Mouse (Mus musculus): ENCODE data around the gene Fgf18.

The Fgf18 gene

DNA sequence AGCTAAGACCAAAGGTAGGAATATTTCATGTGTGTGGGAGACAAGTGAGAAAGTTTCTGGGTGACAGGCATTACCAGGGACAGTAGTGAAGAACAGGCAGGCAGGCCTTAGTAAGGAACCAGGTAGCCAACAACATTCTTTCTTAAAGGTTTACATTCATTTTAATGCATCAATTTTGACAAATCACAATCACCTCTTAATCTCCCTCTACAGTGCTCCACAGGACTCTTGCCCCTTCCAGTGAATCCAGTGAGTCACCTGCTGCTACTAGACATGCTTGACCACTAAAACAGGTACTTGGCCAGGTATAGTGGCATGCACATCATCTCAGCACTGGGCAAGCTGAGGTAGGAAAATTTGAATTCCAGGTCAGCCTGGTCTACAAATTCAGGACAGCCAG, 3.2 kb upstream of the Fgf18 start:
- DNase-seq (ENCODE audit: low spot score in 2 of 2) = no peak

DNA sequence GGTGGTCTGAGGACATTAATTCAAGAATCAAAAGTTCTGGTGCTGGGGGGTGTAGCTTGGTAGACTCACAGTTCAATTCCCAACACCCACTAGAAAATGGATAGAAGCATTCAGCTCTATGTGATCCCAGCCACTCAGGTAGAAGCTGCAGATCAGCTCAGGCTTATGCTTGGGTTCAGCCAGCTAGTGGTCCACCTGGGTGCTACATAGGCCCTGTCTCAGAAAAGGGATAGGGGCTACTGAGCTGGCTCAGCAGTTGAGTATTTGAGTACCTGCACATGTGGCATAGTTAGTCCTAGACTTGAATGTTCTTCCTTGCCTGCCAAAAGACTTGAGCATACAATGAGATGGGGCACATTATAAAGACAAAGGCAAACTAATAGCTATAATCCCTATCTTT, 2.3 kb upstream of the Fgf18 start:
- no peak for DNase-seq (ENCODE audit: low spot score in 2 of 2)

DNA sequence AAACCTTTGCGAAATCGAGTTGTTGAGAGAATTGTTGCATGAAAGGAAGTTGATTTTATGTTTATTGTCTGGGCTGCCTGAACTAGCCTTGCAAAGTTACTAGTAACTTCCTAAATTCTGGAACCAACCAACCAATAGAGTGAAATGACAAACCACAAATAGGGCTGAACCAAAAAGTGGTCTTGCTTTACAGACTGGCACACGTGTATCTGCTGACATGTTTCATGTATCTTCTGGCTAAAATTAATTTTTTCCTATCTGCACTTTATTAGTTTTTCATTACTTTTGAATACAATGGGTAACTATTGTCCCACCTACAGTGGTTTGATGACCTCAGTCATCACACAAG, 1.9 kb upstream of the Fgf18 start:
- no peak for DNase-seq (ENCODE audit: low spot score in 2 of 2)

DNA sequence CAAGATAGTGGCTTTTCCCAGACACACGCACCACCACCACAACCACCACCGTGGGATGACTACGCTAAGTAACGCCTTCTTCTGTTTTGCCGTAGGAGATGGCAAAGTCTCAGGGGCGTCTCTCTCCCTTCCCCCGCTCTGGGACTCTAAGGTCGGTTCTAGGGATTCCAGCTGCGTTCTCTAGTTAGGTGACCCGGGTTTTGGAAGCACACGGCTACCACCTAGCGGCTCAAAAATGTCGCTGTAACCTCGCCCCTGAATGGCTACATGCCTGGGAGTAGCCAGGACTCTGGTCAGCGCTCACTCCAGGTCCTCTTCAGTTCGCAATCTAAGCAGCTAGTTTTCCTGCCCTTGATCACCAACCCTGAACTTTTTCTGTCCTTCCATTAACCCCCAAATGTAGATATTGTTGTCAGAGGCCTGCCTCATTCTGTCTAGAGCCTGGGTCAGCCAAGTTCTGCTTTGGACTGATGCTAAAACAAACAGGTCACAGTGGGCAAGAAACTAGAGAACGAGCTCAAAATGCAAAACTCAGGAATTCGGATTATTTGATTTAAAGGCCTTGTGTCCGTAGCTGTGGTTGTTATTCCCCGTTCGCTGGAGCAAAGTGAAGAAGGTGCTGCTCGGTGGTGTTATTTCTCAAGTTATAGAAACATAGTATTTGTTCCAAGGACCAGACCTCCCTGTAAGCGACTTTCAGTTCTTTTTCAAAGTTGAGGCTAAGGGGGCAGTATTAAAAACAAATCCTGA, 1.3 kb upstream of the Fgf18 start:
- peak in 1 of 2 experiments; percentile 80 for DNase-seq (ENCODE audit: low spot score in 2 of 2)

DNA sequence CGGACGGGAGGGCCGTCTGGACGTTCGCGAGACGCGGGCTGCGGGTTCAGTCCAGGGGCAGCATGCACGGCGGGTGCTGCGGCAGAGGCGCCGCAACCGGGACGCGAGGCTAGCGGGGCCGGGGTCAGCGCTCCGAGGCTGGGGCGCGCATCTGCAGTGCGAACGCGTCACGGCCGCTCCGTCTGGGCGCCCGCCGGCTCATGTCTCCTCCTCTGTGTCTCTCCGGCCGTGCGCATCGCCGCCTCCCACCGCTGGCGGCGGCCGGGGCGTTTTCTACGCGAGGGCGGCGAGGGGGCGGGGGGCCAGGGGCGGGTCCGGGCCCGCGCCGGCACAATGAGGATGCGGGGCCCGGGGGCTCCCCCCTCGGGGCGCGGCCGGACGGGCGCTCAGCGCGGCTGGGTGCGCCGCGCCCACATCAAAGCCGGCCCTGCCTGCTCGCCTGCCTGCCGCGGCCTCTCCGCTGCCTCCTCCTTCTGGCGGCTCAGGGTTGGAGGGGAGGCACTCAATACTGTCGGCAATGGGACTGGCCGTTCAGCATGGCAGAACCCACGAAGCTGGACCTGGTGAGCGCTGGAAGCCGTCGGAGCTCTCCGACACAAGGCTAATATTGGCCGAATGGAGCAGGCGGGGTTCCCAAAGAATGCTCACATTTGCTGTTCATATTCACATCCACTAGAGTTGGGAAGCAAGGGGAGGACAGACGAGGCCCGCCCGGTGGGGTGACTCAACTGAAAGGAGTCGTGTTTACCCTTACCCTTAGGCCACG, 555 bp upstream of the Fgf18 start:
- no peak for DNase-seq (ENCODE audit: low spot score in 2 of 2)

DNA sequence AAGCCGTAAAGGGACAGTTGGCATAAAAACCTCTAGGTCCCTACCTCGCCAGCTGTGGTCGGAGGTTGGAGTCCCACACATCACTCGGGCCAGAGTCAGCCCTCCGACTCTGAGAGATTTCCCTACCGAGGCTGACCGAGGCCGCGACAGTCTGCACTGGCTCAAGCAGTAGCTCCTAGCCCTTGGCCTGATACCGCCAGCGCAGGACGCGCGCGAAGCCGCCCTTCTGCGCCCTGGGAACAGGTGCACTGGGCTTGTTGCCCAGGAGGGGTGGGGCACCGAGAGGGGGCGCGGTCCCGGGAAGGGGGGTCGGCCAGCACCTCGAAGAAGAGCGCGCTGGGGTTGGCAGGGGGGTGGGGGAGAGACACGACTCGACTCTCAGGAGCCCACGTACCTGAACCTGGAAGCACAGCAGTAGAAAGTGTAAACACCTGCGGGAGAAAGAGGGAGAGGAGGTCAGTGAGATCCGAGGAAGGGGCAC, 509 bp downstream of the Fgf18 start:
- no peak for DNase-seq (ENCODE audit: low spot score in 2 of 2)

DNA sequence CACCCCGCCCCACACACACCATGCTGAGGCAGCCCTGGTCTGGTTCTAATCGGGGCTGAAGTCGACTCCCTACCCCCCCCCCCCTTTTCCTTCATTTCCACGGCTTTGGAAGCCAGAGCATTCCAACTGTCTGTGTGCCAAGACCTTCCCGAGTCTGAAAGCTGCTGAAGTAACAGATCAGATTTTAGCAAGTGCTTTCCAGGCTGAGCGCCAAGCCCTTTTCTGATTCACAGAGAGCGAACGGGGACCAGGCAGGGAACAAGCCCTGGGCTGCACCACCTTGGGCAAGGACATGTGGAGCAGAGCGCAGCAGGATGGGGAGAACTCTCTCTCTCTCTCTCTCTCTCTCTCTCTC, 1.1 kb downstream of the Fgf18 start:
- peak; percentile 51 to 92 for DNase-seq (ENCODE audit: low spot score in 2 of 2)

DNA sequence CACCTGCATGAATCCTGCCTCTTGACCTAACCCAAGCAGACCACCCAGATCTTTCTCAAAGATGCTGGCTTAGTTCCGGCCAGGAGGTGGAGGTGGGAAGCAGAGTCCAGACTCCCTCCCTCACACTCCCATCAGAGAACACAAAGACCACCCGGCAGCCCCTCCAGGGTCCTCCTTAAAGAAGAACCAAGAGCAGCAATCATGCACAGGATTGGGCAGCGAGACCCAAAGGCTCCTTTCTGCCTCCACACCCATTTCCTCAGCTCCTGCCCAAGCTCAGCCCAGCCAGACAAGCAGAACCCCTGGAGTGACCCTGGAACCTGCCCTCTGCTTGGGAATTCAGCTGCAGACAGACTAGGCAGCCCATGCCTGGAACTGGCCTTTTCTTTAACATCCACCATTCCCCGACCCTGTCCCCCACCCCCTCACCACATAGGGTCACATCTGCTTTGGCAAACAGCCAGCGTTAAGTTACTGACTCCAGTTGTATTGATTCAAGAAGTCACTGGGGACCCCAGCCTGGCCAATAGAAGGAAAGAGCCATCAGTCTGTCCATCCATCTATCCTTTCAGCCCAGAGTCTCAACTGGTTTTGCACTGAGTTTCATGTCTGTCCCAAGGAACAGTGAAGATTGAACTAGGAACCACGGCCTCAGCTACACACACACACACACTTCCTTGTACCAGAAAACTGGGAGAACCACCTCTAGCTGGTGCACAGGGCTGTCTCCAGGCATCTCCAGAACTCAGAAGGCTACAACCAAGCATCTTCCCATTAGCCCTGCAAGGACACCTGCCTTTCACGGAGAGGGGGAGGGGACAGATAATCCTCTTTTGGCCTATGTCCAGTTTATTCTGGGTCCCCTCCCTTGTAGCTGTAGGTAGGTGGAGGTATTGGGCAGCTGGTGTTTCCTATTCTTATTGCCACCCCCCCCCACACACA, 1.7 kb downstream of the Fgf18 start:
- peak in 1 of 2 experiments; percentile 35 for DNase-seq (ENCODE audit: low spot score in 2 of 2)

DNA sequence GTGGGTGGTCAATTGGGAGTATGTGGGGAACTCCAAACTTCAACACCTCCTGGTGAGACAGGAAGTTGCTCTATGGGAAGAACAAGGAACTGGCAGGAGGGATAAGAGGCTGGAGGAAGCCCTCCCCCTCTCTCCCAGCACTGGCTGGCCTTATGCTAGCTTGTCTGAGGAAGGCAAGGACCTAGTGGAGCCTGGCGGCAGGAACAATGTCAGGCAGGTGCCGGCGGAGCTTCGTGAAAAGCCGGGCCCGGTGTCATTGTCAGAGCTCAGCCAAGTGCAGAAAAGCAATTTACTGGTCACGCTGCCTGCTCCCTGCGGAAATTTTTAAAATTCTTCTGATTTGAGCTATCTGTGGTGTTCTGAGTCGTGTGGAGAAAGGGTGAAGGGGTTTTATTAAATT, 3.3 kb downstream of the Fgf18 start:
- no peak for DNase-seq (ENCODE audit: low spot score in 2 of 2)

DNA sequence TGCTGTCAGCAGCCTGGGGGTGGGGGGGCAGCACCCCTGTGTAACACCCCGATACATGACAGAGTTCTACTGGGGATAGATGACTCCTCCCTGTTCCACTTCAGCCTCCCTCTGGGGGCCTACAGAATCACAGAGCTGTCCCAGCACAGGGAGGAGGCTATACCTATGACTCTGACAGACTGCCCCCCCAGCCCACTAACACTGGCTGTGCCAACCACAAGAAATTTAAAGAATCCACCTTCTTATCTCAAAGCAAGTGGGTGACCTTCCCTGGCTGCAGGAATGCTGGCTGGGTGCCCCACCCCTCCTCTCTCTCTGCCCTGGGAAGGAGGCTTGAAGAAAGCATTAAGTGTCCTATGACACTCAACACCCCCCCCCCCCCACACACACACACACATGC, 4.4 kb downstream of the Fgf18 start:
- no peak for DNase-seq (ENCODE audit: low spot score in 2 of 2)

DNA sequence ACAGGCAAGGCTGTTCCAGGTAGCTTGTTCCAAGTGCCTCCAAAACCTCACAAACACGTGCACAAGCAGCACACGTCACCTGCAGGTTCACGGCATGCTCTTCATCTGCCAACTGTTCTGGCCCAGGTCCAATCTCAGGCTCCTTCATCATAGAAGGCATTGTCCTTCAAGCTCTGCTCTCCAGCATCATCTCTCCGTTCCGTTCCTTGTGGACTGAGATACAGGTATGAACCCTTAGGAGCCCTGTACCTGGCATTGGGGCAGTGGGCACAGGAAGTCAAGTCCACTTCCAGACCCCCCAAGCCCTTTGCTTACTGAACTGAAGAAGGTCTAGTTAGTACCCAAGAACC, 7.1 kb downstream of the Fgf18 start:
- no peak for DNase-seq (ENCODE audit: low spot score in 2 of 2)

DNA sequence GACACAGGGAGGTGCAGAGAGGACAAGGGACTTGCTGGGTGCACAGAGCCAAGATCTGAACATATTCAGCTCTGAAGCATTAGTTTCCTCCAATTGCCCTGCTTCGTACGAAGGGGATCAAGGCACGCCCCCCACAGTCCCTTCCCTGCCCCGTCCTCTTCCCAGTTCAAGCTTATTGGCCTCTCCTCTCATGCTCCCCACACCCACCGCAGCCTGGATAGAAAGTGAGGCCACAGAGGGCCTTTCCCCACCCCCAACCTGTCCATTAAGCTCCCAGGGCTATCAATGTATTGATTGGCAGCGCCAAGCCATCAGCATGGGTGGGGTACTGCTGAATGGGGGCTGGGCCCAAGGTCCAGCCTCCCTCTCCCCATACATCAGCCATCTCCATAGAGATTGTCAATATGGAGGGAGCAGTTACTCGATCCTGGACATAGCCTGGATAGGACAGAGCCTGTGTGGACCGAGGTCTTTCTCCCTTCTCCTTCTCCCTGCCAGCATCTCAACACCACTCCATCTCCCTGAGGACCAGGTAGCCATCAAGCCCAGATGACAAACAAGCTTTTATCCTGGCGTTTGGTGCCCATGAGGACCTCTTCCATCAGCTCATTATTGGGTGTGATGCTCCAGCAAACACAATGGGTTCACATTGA, 7.6 kb downstream of the Fgf18 start:
- DNase-seq (ENCODE audit: low spot score in 2 of 2) = no peak

DNA sequence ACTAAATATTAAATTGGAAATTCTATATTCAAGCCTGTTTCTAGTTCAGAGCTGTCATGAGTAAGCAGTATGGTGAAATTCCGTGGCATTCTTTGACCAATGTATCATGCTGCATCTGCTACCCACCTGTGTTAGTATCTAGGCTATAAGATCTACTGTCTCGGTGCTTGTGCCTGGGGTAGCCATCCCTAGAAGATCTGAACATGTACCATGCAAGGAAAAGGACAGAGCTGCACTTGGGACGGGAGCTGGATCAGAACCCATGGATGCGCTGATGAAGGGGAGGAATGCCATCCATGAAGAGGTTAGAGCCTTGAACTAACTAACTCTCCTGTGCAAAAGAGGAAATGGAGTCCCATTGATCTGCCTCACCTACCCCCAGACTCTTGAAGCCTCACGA, 8.5 kb downstream of the Fgf18 start:
- DNase-seq (ENCODE audit: low spot score in 2 of 2) = no peak

DNA sequence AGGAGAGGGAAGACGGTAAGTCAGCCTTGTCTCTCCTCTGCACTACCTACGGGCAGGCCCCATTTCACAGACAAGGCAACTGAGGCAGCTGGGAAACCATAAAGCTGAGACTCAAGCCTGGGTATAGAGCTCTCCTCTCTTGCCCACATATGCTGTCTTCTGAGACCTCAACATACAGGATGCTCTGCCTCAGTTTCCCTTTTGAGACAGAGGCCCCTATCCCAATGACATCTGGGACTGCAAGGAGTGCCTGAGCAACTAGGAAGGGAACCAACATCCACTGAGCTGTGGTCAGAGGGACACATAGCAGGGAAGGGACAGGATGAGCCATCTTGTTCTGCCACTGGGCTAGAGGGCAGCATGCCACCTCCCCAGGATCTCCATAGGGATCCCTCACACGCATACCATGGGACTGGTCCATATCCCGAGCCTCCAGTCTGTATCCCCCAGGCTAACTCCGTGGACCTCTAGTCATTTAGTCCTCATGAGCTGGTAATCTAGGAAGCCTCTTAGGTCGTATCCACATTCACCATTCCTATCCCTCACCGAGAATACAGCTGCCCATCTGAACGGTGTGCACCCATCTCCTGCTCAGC, 12.7 kb downstream of the Fgf18 start:
- DNase-seq (ENCODE audit: low spot score in 2 of 2) = no peak

DNA sequence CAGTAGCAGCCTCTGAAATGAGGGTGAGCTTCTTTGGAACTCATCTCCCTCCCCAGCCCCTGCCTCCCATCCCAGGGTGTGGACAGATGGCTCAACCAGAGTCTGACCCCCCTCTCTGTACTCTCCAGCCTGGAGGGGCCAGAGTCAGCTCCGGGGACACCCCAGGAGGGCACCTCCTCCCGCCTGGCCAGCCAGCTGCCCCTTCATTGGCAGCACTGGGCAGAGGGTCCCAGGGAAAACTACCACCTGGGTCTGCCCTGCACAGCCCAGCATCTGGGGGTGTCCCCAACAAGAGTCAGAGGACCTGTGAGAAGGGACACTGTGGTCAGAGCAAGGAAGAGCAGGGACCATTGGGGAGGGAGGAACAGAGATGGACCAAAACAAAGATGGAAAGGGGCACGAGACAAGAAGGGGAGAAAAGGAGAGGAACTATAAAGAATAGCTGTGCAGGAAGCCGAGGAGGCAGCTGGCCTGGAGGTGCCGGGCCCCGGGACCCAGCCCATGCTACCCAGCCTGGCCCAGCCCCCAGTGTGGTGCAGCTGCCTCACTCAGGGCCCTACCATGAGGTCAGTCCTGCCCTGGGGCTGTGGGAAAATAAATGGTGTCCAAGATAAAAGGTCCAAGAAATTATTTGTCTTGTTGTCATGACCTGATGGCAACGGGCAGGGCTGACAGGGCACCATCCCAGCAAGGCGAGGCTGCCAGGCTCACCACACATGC, 14.4 kb downstream of the Fgf18 start:
- DNase-seq (ENCODE audit: low spot score in 2 of 2) = no peak

DNA sequence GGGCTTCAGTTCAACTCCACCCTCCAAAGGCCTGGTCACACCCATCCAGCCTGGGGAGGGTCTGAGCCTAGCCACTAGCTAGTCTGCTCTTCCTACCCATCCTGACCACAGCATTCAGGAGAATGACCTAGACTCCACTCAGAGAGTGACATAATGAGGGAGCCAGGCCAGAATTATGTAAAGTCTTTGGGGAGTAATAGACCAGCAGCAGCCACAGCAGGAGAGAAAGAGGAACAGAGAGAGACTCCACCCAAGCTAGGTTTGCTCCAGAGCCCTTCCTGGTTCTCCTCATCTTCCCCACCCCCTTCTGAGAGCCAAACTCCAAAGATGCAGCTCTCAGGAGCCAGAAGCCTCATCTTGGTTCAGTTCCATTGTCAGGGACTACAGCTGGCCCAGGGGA, 20.1 kb downstream of the Fgf18 start:
- DNase-seq (ENCODE audit: low spot score in 2 of 2) = no peak

DNA sequence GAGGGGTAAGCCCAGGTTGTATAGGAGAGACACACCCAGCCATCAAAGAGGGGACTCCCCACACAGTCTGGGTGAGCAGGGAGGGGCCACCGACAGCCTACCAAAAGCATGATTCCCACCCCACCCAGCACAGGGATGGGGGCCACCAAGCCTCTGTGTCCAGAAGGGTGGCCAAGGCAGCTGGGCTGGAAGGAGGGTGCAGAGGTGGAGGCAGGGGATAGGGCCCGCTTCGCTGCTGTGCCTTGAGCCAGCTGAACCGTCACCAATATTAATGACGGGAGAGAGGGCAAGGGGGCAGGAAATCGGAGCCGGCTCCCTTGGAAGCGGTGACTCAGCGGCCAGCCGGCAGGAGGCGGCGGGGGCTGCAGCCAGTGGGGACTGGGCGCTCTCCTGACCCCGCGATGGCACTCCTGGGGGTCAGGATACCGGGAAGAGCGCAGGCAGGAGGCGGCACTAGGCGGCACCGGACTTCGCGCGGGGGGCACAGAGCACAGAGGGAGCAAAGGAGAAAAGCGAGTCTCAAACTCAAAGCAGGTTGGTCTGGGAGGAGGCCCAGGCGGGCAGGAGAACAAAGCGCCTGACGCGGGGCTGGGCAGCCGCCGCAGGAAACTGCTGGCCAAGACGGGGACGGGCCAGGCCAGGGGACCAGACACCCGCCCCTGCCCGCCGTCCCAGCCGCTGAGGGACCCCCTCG, 24.5 kb downstream of the Fgf18 start:
- no peak for DNase-seq (ENCODE audit: low spot score in 2 of 2)

DNA sequence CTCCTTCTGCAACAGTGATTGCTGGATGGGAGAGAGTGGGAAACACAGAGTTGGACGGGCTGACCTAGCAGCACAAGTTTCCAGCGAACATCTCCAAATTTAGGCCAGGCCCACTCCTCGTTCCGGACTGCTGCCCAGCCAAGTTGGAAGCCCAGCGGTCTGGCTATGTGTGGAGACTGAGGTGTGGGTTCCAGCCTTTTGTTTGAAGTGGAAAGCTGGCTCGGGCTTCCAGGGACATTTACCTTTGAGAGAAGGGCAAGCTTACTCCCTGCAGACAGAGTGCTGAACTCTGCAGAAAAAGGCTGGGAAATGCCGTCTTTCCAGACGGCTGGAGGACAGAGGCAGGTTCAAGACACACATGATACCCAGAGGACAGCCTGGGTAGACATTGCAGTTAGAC, 27.6 kb downstream of the Fgf18 start:
- no peak for DNase-seq (ENCODE audit: low spot score in 2 of 2)

DNA sequence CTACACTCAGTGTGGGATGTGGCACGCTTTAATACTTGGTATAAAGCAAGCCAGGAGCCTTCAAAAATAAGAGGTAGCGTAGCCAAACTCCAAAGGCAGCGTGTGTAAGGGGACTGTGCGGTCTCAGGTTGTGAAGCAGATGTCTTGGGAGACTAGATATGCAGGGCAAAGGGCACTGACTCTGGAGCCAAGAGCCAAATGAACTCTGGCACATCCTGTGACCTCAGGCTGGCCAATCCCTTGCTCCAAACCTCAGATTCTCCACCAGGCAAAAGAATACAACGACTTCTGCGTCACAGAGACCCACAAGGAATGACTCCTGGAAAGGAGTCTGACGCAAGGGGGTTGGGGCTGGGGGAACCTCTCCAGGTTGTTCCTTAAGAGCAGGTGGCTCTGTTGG, 28.1 kb downstream of the Fgf18 start:
- DNase-seq (ENCODE audit: low spot score in 2 of 2) = no peak

DNA sequence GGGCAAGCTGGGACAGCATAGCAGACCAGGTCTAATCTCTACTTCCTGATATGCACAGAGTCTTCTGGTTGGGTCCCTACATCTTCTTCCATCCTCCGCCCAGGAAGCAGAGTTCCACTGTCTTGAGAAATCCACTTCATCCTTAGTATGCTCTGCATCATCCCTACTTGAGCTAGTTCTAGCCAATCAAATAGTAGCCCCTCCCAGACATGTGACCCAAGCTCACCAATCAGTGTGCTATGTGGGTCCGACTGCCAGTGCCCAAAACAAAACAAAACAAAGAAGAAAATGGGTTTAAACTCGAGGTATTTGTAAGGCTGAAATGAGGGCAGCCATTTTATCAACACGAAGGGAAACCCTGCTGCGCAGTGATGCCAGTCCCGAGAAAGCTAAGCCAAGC, 28.7 kb downstream of the Fgf18 start:
- DNase-seq (ENCODE audit: low spot score in 2 of 2) = no peak
